7 mouse cellular contexts compared by ENCODE assay signal in the genomic region with DNA sequence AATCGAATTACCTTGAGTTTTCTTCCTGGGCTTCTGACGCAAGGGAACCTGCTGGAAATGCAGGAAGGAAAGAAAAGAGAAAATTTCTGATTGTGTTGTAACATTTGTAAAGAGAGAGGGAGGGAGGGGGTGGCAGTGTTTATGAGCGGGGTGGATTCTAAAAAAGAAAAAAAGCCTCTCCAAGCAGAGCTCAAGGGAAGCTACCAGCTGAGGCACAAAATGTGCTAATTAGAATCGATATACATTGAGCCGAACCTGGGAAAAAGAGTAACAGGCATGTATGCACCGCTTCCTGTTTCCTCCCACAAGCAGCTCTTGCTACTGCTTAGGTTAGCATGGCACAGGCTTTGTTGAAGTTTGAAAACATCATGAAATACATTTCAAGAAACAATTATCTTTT.
DNase-seq lines count a peak whose midpoint lies in the region; ATAC-seq and TF ChIP-seq lines count a peak whose summit lies in the region.

No protein-coding gene starts in this region.

- intact Hi-C loops in left cerebral cortex, postnatal 14 days (cut with DNase I): no loop called here
- intact Hi-C loops in gastrocnemius, adult 2 months (cut with DNase I): no loop called here
- intact Hi-C loops in heart, postnatal 25 days (cut with DNase I): no loop called here

- no peaks in the 10 kb centered on the region for H3K36me3 ChIP-seq in embryonic facial prominence, embryonic 11.5 days (replicated peaks; ENCODE audit: control insufficient read depth, insufficient read depth, low read depth, low read length)
- no peaks in the 10 kb centered on the region for H3K36me3 ChIP-seq in hindbrain, embryonic 12.5 days
- no peaks in the 10 kb centered on the region for H3K36me3 ChIP-seq in midbrain, embryonic 15.5 days (replicated peaks)

- H3K9me3 ChIP-seq in embryonic facial prominence, embryonic 11.5 days (replicated peaks; ENCODE audit: control insufficient read depth, low read length): no peaks in the 10 kb centered on the region
- no peaks in the 10 kb centered on the region for H3K9me3 ChIP-seq in hindbrain, embryonic 12.5 days (replicated peaks)
- no peaks in the 10 kb centered on the region for H3K9me3 ChIP-seq in midbrain, embryonic 15.5 days

- no peak overlapping the region for H3K27ac ChIP-seq in embryonic facial prominence, embryonic 11.5 days (replicated peaks; ENCODE audit: low read depth, low read length)
- no peak overlapping the region for H3K27ac ChIP-seq in hindbrain, embryonic 12.5 days
- H3K27ac ChIP-seq in midbrain, embryonic 15.5 days: peak overlapping the region; percentile 53
- no peak overlapping the region for H3K27ac ChIP-seq in gastrocnemius, adult 2 months

- no peak for ATAC-seq in embryonic facial prominence, embryonic 11.5 days (replicated peaks; ENCODE audit: insufficient number of reproducible peaks, low FRiP score, low TSS enrichment, low read depth)
- ATAC-seq in hindbrain, embryonic 12.5 days (ENCODE audit: low FRiP score): no peak
- ATAC-seq in midbrain, embryonic 15.5 days (replicated peaks): peak; percentile 76

- no peaks in the 10 kb centered on the region for H3K4me1 ChIP-seq in embryonic facial prominence, embryonic 11.5 days (ENCODE audit: control insufficient read depth, insufficient read depth, low read length)
- no peaks in the 10 kb centered on the region for H3K4me1 ChIP-seq in hindbrain, embryonic 12.5 days
- H3K4me1 ChIP-seq in midbrain, embryonic 15.5 days: 0 out of 2 replicates have a peak, but pooled peaks cover 6% of the 10 kb centered on the region

- peak; percentile 21 to 28 for DNase-seq in left cerebral cortex, postnatal 14 days (ENCODE audit: low spot score in 2 of 2)
- no peak for DNase-seq in left cerebral cortex, adult 11 months (ENCODE audit: low spot score)
- peak; percentile 13 for DNase-seq in embryonic facial prominence, embryonic 11.5 days (ENCODE audit: low spot score)
- DNase-seq in gastrocnemius, adult 2 months: no peak
- no peak for DNase-seq in heart, postnatal 25 days (ENCODE audit: low spot score)

- 0 out of 2 replicates have a peak overlapping the region, but pooled peaks have one; percentile 1 for H3K4me2 ChIP-seq in embryonic facial prominence, embryonic 11.5 days (ENCODE audit: low read depth, low read length)
- peak overlapping the region; percentile 35; the same call in 1 of the 2 replicates for H3K4me2 ChIP-seq in hindbrain, embryonic 12.5 days (replicated peaks)
- peak overlapping the region; percentile 53 for H3K4me2 ChIP-seq in midbrain, embryonic 15.5 days

- no peak for TF ChIP-seq CTCF in gastrocnemius, adult 2 months (IDR thresholded peaks at IDR 0.05)

- 27% methylated on average over 6 of the region's 6 CpGs for WGBS in embryonic facial prominence, embryonic 11.5 days
- WGBS in hindbrain, embryonic 12.5 days: 28% methylated on average over 6 of the region's 6 CpGs
- 15% methylated on average over 6 of the region's 6 CpGs for WGBS in midbrain, embryonic 15.5 days

- H3K9ac ChIP-seq in embryonic facial prominence, embryonic 11.5 days (replicated peaks; ENCODE audit: low read length): 0 out of 2 replicates have a peak overlapping the region, but pooled peaks have one; percentile 1
- H3K9ac ChIP-seq in hindbrain, embryonic 12.5 days: 0 out of 2 replicates have a peak overlapping the region, but pooled peaks have one; percentile 6
- H3K9ac ChIP-seq in midbrain, embryonic 15.5 days: peak overlapping the region; percentile 37

- no peak overlapping the region for H3K4me3 ChIP-seq in embryonic facial prominence, embryonic 11.5 days (ENCODE audit: low read depth, low read length)
- H3K4me3 ChIP-seq in hindbrain, embryonic 12.5 days: 0 out of 2 replicates have a peak overlapping the region, but pooled peaks have one; percentile 6
- H3K4me3 ChIP-seq in midbrain, embryonic 15.5 days: peak overlapping the region; percentile 34
- no peak overlapping the region for H3K4me3 ChIP-seq in gastrocnemius, adult 2 months

- no peaks in the 10 kb centered on the region for H3K27me3 ChIP-seq in embryonic facial prominence, embryonic 11.5 days (ENCODE audit: control insufficient read depth, insufficient read depth, low read length)
- H3K27me3 ChIP-seq in hindbrain, embryonic 12.5 days: no peaks in the 10 kb centered on the region
- no peaks in the 10 kb centered on the region for H3K27me3 ChIP-seq in midbrain, embryonic 15.5 days (replicated peaks)

Comparison
In these comparisons a context has a peak if more than half of its experiments do, and no peak if none do; other contexts are left out.
1. DNase-seq: peak in left cerebral cortex, postnatal 14 days (2 of 2) and embryonic facial prominence, embryonic 11.5 days (single experiment); none in left cerebral cortex, adult 11 months (single experiment), gastrocnemius, adult 2 months (single experiment) and heart, postnatal 25 days (single experiment).
2. H3K4me2 ChIP-seq: peak in every context shown above with its lines; median percentile 53 in midbrain, embryonic 15.5 days; 35 in hindbrain, embryonic 12.5 days; 1 in embryonic facial prominence, embryonic 11.5 days.
3. H3K4me3 ChIP-seq: peak in hindbrain, embryonic 12.5 days (single experiment) and midbrain, embryonic 15.5 days (single experiment); none in embryonic facial prominence, embryonic 11.5 days (single experiment) and gastrocnemius, adult 2 months (single experiment).
4. Peak in every context shown above with its lines, with median percentiles within 50 percentile points of each other: H3K9ac ChIP-seq.